Mouse (Mus musculus) CD4-positive helper T cell, adult 2 months (primary cell): ENCODE measurements around the gene Hoxb8.
A peak's percentile ranks its signal among the peaks of the same experiment; 100 is the strongest.

Experiments
- DNase-seq: peaks from one replicate; pipeline ENCODE4 v3.0.0-alpha.2; 2012; ENCODE audit warnings: low read depth, missing footprints, low spot score

Hoxb8 gene

DNA sequence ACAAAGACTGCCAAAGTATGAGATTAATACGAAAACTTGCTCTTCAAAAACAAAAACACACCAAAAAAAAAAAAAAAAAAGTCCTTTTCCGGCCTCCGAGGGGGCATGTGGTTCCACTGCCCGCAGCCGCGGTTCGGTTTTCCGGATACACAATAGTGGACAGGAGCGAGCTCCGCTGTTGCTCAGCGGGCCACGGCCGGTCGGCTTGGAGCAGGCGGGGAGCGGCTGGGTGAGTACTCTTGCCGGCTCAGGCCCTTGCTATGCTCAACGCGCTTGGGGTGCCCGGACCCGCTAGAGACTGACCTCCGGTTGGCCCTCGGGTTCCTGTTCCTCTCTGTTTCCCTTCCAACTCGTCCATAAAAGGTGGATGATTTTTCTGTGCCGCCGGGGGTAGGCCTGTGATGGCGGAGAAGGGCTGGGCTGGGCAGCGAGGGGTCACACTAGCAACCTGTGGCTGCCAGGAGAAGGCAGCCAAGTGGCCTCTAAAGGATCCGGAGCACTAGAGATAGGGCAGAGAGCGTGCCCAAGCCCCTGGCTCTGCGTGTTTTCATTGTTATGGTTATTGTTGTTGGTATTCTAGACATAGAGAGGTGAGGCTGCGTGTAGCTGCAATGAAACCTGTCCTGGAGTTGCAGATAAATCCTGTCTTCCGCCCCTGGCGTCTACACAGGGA lies 33.1 kb downstream of the Hoxb8 start:
- no peak for DNase-seq

DNA sequence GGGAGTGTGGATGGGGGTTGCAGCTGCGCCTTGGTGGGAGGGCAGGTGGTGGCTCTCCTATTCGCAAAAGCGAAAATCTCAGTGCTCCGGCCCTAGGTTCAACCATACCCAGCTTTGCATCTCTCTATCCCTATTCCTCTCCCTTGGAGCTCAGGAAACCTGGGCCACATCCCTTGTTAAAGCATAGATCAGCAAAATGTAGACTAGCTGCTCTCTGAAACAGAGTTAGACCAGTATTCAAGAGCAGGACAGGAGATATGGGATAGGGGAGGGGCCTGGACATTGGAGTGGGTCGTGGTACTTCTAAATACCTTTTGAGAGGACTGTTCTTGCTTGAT lies 33.6 kb downstream of the Hoxb8 start:
- DNase-seq: no peak

DNA sequence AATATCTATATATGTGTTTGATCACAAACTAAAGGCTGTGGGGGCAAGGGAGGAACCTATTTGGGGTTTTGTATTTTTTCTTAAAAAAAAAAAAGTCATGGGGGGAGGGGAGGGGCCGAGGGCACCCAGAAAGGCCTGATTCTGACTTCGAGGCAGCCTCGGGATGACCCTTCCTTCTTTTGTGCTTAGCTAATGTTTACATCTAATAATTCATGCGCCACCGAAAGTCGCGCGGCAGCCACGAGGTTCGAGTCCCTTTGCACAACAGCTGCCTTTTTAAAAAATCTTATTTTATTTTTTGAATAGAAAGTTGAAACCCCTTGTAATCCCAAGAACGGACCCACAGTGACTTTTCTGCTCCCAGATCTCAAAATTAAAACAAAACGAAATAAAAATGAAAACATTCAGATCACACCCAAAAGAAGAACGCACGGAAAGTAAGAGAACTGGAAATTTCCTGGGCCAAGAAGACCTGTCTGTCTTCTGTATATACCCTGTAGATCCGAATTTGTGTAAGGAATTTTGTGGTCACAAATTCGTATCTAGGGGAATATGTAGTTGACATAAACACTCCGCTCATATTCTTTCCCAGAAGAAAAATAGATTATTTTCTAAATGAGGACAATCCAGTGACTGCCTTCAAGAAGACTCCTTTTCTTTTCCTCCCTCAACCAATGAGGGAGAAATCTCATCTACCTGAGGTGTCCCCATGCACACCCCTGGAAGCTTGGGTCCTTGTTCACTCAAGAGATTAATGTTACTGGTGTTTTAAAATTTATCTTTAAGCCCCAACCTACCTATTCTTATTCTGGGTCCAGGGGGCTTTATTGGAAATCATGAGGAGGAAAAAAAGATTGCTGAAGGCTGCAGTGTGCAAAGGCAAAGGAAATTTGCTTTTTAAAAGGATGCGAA lies 35.2 kb downstream of the Hoxb8 start:
- DNase-seq: no peak

DNA sequence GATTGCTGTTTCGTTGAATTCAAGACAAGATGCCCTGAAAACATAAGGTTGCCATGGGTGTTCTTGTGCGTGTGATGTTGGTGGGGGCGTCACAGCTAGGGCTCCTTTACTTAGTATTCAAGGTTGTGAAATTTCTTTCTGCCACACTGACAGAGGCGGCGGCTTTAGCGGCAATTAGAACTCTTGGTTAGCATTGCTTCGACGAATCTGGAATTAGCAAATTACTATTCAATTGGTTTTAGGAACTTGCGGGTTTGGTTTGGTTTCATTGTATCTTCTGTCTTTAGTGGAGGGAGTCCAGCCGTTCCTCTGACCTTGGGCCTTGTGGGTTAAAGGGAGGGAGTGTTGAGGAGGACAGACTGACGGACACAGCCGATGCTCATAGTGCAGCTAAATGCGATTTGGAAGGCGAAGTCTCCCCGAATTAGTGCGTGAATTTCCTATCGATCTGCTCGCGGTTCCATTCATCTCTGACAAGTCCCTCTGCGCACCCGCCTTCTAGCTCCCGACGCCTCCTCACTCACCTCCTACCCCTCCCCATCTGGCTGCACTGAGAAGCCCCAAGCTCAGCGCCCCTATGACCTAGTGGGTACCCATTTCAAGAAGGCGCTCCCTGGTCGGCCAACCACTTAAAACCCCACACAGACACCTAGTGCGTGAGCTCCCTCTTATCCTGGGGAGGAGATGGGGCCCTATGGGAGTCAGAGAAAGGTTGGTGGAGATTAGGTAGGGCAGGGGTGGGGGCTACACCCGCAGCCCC lies 36.1 kb downstream of the Hoxb8 start, which contains the start of gene Hoxb4:
TSS of gene Hoxb4 (plus strand) at position 660 of the 760 bp plus-strand sequence.
- no peak for DNase-seq

DNA sequence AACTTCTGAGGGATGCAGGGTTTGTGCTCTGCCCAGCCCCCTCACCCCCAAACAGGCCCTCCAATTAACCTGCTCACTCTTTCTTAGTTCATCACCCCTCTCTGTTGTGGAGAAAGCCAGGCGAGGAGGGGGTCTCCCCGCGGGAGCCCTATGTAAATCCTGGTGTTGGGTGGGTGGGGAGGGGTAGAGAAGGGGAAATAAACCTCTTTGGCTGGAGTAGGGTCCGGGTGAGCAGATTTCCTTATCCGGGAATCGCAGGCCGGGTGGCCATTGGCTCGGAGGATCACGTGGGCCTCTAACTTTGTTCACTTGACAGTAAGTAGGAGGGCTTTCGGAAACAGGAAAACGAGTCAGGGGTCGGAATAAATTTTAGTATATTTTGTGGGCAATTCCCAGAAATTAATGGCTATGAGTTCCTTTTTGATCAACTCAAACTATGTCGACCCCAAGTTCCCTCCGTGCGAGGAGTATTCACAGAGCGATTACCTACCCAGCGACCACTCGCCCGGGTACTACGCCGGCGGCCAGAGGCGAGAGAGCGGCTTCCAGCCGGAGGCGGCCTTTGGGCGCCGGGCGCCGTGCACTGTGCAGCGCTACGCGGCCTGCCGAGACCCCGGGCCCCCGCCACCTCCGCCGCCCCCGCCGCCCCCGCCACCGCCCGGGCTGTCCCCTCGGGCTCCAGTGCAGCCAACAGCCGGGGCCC lies 36.8 kb downstream of the Hoxb8 start:
- peak; percentile 80 for DNase-seq

DNA sequence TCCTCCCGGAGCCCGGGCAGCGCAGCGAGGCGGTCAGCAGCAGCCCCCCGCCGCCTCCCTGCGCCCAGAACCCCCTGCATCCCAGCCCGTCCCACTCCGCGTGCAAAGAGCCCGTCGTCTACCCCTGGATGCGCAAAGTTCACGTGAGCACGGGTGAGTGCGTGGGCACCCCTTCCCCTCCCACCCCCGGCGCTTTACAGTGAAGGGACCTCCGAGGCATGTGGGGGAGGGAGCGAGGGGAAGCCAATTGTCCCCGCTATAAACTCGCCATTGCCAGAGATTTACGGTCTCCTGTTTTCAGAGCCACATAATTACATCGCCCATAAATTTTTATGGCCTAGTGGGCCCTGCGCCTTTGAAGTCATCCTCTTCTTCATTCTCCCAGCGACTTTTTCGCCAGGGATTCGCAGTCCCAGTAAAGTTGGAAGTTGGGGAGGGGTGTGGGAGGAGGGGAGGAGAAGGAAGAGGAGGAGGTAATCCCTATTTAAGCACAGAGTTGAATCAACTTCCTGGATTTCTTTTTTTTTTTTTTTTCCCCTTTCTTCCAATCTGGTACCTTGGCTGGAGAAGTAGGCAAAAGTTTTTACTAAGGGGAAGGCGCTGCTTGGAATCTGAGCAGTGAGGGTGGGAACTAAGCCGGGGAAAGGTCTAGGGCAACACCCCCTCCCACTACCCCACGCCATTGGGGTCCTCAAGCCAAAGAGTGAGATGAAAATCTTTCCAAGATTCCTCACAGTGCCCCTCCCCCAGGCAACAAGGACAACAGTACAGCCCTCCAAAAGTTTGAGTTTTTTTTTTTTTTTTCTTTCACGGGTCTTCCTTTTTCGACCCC lies 37.6 kb downstream of the Hoxb8 start:
- DNase-seq: peak; percentile 46

DNA sequence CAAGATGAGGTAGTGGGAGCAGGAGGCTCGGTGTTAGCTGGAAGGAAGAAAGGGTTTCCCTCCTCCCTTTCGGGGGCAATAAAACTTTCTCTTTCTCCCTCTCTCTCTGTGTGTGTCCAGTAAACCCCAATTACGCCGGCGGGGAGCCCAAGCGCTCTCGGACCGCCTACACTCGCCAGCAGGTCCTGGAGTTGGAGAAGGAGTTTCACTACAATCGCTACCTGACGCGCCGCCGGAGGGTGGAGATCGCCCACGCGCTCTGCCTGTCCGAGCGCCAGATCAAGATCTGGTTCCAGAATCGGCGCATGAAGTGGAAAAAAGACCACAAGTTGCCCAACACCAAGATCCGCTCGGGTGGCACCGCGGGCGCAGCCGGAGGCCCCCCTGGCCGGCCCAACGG lies 38.2 kb downstream of the Hoxb8 start:
- no peak for DNase-seq

DNA sequence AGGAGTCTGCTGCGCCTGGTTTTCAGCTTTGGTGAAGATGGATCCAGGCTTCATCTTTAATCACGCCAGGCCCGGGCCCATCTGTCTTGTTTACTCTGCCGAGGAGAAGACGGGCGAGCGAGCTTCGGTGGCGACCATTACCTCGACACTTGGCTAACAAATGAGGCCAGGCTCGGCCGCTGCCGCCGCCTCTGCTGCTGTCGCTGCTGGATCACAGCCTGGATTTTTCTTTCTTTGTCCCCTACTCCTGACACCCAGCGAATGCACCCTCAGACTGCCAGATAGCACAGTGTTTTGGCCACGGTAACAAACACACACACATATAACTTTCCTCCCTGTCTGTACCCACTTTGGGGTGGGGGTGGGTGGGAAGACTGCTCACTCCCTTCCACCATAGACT lies 39.0 kb downstream of the Hoxb8 start:
- DNase-seq: no peak

DNA sequence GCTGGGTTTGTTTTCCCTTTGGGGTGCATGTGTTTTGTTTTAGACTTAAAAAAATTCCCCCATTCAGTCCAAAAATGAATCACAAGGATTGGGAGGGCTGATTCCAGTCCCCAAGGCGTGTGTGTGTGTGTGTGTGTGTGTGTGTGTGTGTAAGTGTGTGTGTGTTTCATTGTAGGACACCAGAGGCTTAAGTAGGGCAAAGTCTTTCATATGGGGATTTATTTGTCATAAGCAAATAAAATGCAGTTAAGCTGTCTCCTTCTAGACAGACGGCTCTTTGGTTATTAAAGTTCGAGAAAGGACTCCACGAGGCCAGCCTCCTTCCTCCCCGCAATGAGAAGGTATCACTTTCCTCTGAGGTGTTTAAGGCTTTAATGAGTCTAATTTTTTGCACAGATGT lies 40.1 kb downstream of the Hoxb8 start:
- no peak for DNase-seq

DNA sequence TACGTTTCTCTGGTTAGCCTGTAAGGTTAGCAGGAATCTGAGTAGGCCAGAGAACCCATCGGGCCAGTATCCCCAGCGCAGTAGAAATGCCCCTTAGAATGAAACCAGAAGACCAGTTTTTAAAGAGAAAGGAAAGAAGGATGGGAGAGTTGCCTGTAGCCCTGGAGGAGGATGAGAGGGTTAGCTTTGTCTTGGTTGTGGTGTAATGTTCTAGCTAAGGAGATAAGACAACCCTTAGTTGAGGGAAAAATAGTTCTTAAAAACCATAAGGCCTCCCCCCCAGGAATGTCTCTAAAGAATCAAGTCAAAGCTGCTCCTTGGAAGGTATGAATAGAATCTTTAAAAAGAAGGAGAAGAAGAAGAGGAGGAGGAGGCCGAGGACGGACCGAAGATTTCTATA lies 41.0 kb downstream of the Hoxb8 start:
- DNase-seq: no peak

DNA sequence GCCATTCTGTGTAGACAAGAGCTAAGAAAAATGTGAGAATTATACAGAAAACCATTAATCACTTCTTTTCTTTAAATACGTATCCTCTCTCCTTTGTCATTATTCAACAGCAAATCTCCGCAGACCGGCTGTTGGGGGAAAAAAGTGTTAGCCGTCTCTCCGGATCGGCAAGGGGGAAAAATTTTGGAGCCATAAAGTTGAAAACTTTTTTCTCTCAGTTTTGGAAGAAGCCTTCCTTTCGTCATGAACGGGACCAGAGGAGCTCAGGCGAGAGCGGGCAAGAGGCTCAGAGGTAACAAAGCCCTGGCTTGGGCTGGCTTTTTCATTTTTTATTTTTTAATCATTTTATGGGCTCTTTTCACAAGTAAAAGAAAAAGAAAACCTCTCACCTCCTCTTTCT lies 41.4 kb downstream of the Hoxb8 start, which contains the start of gene Hoxb3:
TSS of gene Hoxb3 (plus strand) at position 173 of the 400 bp plus-strand sequence.
- no peak for DNase-seq

DNA sequence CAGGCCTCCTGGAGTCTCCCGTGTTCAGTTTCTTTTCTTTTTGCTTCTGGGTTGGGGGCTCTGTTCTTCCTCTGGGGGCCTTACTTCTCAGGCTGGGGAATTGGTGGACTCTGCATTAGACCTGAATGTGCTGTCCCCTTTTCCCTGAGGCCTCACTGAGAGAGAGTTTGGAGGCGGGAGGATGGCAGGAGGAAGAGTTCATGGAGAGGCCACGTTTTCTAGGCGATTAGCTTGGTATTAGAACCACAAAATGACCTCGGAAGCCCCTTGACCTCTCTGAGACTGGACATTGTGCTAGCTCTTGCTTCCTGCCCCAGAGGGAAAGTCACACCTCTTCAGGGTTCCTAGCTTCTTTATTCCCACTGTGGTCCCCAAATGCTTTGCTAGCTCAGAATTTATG lies 42.4 kb downstream of the Hoxb8 start:
- no peak for DNase-seq

DNA sequence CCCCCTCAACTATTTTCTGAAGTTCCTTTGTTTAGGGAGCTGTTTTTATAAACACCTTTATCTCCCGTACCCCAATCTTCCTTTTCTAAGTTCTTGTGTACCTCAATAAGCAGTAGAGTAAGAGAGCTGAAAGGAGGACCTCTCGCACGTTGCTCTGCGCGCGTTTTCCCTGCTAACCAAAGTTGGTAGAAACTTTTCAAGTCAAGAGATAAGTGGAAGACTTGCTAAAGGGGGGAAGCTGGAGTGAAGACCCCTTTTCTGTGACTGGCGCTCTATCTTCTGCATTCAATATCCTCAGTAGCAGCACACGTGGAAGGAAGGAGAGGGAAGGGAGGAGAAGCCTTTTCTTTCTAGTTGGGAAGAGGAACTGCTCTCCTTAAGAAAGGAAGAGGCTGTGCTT lies 43.3 kb downstream of the Hoxb8 start:
- DNase-seq: no peak

DNA sequence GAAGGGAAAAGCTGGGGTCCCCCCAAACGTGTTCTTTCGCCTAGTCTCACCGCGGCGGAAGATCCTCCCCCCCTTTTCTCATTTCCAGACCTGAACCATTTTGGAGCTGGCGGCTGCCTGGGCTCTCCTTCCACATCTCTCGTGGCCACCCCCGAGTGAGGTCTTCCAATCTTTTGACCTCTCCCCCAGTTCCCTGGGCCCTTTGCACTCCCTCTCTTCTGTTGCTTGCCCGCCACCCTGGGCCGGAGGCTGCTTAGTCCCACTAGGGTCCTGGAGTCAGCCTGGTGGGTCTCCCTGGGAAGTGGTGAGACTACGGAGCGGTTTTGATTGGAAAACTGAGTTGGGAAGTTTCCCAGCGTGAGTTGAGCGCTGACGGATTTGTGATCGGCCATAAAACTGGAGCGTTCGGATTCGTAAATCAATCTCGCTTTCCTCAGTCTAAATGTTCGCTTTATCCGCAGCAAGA lies 44.1 kb downstream of the Hoxb8 start:
- no peak for DNase-seq

DNA sequence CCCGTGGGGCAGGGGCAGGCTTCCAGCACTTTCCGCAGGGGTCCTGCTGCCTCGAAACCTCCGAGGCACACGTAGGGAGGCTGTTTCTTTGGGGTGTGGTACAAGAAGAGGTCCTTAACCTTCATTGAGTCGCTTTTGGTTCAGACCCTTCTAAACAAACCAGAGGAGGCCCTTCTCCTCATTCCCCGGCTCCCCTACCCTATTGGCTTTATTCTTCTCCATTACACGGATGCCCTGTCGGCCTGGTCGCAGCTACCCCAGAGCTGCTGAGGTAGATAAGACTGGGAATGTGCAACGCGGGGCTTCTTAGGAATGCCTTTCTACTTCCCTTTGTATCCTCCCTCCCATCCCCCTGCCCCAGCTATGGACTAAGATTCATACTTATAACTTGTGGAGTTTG lies 45.0 kb downstream of the Hoxb8 start:
- DNase-seq: no peak

DNA sequence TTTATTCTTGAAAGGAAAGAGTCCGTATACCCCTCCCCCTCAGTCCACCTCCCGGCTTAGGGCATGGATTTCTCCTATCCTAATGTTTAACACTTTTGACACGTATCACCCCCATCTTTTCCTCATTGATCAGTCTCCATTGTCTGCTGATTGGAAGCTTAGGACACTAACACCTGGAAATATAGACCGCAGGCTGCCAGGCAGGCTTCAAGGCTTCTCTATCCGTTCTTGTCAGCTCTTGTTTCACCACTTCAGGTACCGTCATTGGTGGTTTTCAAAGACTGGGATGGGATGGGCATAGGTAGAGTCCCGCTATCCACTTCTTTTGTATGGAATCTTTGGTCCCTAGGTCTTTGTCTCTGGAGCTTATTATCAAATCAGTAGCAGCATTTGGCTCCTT lies 45.4 kb downstream of the Hoxb8 start:
- DNase-seq: no peak

DNA sequence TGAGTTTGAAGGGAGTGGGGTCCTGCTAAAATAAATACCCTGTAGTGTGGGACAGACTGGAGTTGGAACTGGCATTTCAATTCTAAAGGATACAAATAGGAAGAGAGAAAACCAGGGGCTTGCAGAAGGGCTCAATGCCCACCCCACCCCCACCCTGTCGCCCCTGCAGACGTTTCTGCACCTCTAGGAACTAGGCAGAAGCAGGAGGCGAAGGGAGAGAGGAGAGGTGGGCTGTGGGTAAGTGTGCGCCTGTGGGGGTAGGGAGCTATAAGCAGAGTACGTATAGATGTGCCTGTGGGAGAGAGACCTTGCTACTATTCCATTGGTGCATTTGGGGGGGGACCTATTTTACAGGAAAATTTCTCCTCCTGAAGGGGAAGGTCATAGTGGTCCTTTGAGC lies 46.0 kb downstream of the Hoxb8 start:
- DNase-seq: no peak

DNA sequence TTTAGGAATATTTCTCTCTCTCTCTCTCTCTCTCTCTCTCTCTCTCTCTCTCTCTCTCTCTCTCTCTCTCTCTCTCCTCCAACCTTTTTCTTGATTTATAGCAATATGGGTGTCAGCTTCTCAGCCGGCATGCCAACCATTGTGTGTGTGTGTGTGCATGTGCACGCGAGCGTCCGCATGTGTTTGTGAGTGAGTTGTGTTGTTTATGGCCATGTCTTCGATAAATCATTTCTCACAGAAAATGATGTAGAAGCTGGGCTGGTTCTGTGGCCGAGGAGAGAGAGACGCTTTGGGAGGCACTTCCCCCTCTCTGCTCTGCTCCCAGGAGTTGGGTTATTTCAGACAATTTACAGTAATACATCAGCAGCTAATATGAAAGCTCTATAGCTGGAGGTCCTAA lies 46.9 kb downstream of the Hoxb8 start:
- DNase-seq: no peak

DNA sequence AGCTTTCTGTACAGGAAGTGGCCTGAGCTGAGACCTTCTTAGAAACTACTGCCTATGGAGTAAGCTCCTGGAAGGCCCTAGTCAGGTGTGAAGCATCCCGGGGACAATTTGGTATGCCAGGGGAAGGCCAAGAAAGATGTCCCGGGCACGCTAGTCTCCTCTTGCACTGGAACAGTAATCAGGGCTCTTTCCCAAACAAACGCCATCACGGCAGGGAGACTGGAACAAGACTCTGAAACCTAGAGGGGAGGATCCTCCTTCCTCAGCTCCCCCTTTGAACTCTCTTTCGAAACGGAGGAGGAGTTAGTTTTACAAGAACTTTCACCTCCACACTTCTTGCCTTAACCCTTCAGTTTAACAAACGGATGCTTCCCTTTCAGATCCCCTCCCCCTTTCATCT lies 50.4 kb downstream of the Hoxb8 start:
- no peak for DNase-seq

DNA sequence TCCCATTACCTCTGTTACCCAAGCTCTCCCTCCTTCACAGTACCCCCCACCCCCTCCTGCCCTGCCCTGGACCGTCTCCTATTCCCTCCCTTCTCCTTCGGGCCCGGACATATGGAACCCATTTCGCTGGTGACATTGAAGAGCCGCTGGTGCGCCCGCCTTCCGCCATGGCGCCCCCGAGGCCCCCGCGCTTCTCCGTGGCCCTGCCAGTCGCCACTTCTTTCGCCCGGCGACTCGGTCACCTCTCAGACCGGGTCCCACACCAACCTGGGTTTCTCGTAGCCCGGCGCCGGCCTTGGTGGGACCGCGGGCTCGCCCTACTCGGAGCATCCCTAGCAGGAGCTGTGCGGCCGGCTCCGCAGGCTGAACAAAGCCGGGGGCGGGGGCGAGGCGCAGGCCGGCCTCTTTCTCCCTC lies 50.9 kb downstream of the Hoxb8 start:
- DNase-seq: no peak
